Mouse (Mus musculus) liver, postnatal 0 days (tissue): Measurements from ENCODE around the gene Pom121l2. TPM values are rescaled to one million over a fixed set of nuclear protein-coding genes. Genes with fewer than 3 reads are reported as not detected.

Source experiments
- ATAC-seq: fragments of 200-750 bp; cut with Nextera tagmentation; 2 replicates; pipeline ENCODE4 v1.8.0; 2017; ENCODE audit warnings: mild to moderate bottlenecking, moderate library complexity
- DNase-seq: peaks from one replicate; pipeline ENCODE4 v3.0.0-alpha.2; 2016
- H3K27ac ChIP-seq: fragments of 300-500 bp; sonication (generic); 2 replicates; pipeline ENCODE4 v1.5.1; 2014; ENCODE audit warnings: antibody characterized with exemption, moderate library complexity, mild to moderate bottlenecking, low read depth
- H3K27me3 ChIP-seq: fragments of 300-500 bp; sonication (generic); 2 replicates; pipeline ENCODE4 v1.6.1; 2014; ENCODE audit warnings: low read length, control low read depth, mixed read lengths; ENCODE audit not compliant: insufficient read depth
- H3K36me3 ChIP-seq: fragments of 300-500 bp; sonication (generic); replicated peaks from 2 replicates; pipeline ENCODE4 v1.6.1; 2014; ENCODE audit warnings: mild to moderate bottlenecking, control low read depth, low read length, moderate library complexity, mixed read lengths; ENCODE audit not compliant: insufficient read depth
- H3K4me1 ChIP-seq: fragments of 300-500 bp; sonication (generic); 2 replicates; pipeline ENCODE4 v1.6.1; 2014; ENCODE audit warnings: antibody characterized with exemption, mild to moderate bottlenecking, control low read depth; ENCODE audit not compliant: insufficient read depth
- H3K4me2 ChIP-seq: fragments of 300-500 bp; sonication (generic); 2 replicates; pipeline ENCODE4 v1.6.1; 2014; ENCODE audit warnings: low read depth, mild to moderate bottlenecking, low read length, moderate library complexity, mixed read lengths
- H3K4me3 ChIP-seq: fragments of 300-500 bp; sonication (generic); 2 replicates; pipeline ENCODE4 v1.5.1; 2014; ENCODE audit warnings: low read depth, low read length
- H3K9ac ChIP-seq: fragments of 300-500 bp; sonication (generic); replicated peaks from 2 replicates; pipeline ENCODE4 v1.6.1; 2014; ENCODE audit warnings: mild to moderate bottlenecking, moderate library complexity
- H3K9me3 ChIP-seq: fragments of 300-500 bp; sonication (generic); 2 replicates; pipeline ENCODE4 v1.6.1; 2016; ENCODE audit warnings: mild to moderate bottlenecking, control low read depth, low read length, mixed read lengths
- CTCF ChIP-seq: sonication (generic); IDR thresholded peaks from 2 replicates; pipeline ENCODE4 v1.5.1; 2016; ENCODE audit warnings: antibody characterized with exemption, low read depth
- EP300 ChIP-seq: IDR thresholded peaks from 2 replicates; pipeline ENCODE4 v1.6.1; 2016; ENCODE audit warnings: antibody characterized with exemption, low read depth, mild to moderate bottlenecking
- WGBS: fragments of 180-500 bp; shearing (Covaris S2); extraction: QIAGEN DNeasy Blood & Tissue Kit; methylation state at CpG from one replicate; pipeline ENCODE4 v1.1.7; 2014; ENCODE audit not compliant: insufficient replicate concordance; 5-methylcytosine and 5-hydroxymethylcytosine counted together
- polyA plus RNA-seq: library from polyadenylated mRNA; unstranded; fragments of >200 nt; fragmentation: Nextera tagmentation; extraction: Ambion mirVana; gene quantifications from 2 replicates; pipeline ENCODE4 v1.2.1, GENCODE M21; 2015

Gene Pom121l2
- polyA plus RNA-seq, 1 experiment from 2014 or later = not detected

- peak; percentile 69 for ATAC-seq
- Histone ChIP-seq H3K27ac (no peak overlapping the region), H3K9ac (peak overlapping the region; percentile 10)
Measured at GRCm38 (mm10) chr13:21936968-21937367, 44.0 kb upstream of the Pom121l2 start.

GRCm38 (mm10) chr13:21940213-21940612, 40.8 kb upstream of the Pom121l2 start:
- H3K4me2 ChIP-seq = peak overlapping the region; percentile 71
- no peaks in the 10 kb centered on the region for H3K27me3 ChIP-seq
- no peaks in the 10 kb centered on the region for H3K36me3 ChIP-seq
- ATAC-seq (peak; percentile 72), DNase-seq (peak; percentile 87)
- under 1% methylated on average over 19 of the region's 19 CpGs for WGBS
- H3K27ac ChIP-seq = peak overlapping the region; percentile 45; the same call in 1 of the 2 replicates
- H3K4me1 ChIP-seq = peaks cover 20% of the 10 kb centered on the region
- H3K9me3 ChIP-seq = no peaks in the 10 kb centered on the region
- no peak for TF ChIP-seq CTCF
- no peak for TF ChIP-seq EP300
- peak overlapping the region; percentile 51; the same call in 1 of the 2 replicates for H3K9ac ChIP-seq
- H3K4me3 ChIP-seq = peak overlapping the region; percentile 59

More at GRCm38 (mm10) chr13:21936968-21937367, 44.0 kb upstream of the Pom121l2 start:
- no peaks in the 10 kb centered on the region for H3K9me3 ChIP-seq
- peak overlapping the region; percentile 60 for H3K4me2 ChIP-seq
- peak overlapping the region; percentile 32; the same call in 1 of the 2 replicates for H3K4me3 ChIP-seq
- TF ChIP-seq CTCF (peak; percentile 22; the same call in 1 of the 2 replicates), EP300 (no peak)
- peak; percentile 80 for DNase-seq
- no peaks in the 10 kb centered on the region for H3K27me3 ChIP-seq
- WGBS = 6% methylated on average over 17 of the region's 17 CpGs
- H3K36me3 ChIP-seq = no peaks in the 10 kb centered on the region
- peaks cover 20% of the 10 kb centered on the region for H3K4me1 ChIP-seq

- Histone ChIP-seq H3K4me2 (peak overlapping the region; percentile 71), H3K27ac (peak overlapping the region; percentile 45; the same call in 1 of the 2 replicates), H3K9ac (0 out of 2 replicates have a peak overlapping the region, but pooled peaks have one; percentile 16), H3K9me3 (no peaks in the 10 kb centered on the region), H3K4me1 (peaks cover 24% of the 10 kb centered on the region), H3K27me3 (no peaks in the 10 kb centered on the region), H3K36me3 (no peaks in the 10 kb centered on the region), H3K4me3 (peak overlapping the region; percentile 59)
- under 1% methylated on average over 16 of the region's 16 CpGs for WGBS
- TF ChIP-seq CTCF (no peak), EP300 (no peak)
- DNase-seq (peak; percentile 72), ATAC-seq (peak; percentile 59)
Measured at GRCm38 (mm10) chr13:21940811-21941321, 40.1 kb upstream of the Pom121l2 start.

- peaks cover 11% of the 10 kb centered on the region for H3K4me1 ChIP-seq
- ATAC-seq (no peak), DNase-seq (no peak)
- no peak overlapping the region for H3K27ac ChIP-seq
- no peak overlapping the region for H3K9ac ChIP-seq
- no peak for TF ChIP-seq CTCF
- TF ChIP-seq EP300 = no peak
- 83% methylated on average over 1 of the region's 1 CpGs for WGBS
- no peak overlapping the region for H3K4me2 ChIP-seq
- H3K36me3 ChIP-seq = no peaks in the 10 kb centered on the region
- H3K27me3 ChIP-seq = no peaks in the 10 kb centered on the region
- H3K9me3 ChIP-seq = no peaks in the 10 kb centered on the region
- no peak overlapping the region for H3K4me3 ChIP-seq
Measured at GRCm38 (mm10) chr13:21943644-21944043, 37.4 kb upstream of the Pom121l2 start.

- Histone ChIP-seq H3K4me3 (peak overlapping the region; percentile 73), H3K4me1 (peaks cover 11% of the 10 kb centered on the region), H3K9me3 (no peaks in the 10 kb centered on the region), H3K27me3 (no peaks in the 10 kb centered on the region), H3K27ac (no peak overlapping the region), H3K9ac (peak overlapping the region; percentile 53), H3K36me3 (no peaks in the 10 kb centered on the region), H3K4me2 (peak overlapping the region; percentile 91)
- under 1% methylated on average over 7 of the region's 7 CpGs for WGBS
- no peak for ATAC-seq
- TF ChIP-seq EP300 (no peak), CTCF (no peak)
- DNase-seq = no peak
Measured at GRCm38 (mm10) chr13:21944592-21944925, 36.4 kb upstream of the Pom121l2 start.

- TF ChIP-seq CTCF (peak; percentile 23; the same call in 1 of the 2 replicates), EP300 (no peak)
Measured at GRCm38 (mm10) chr13:21944926-21945740, 35.9 kb upstream of the Pom121l2 start, which contains the start of gene Zfp184. Gene Zfp184, plus strand, starts transcription at chr13:21945094.

More at GRCm38 (mm10) chr13:21944926-21945740, 35.9 kb upstream of the Pom121l2 start, which contains the start of gene Zfp184:
- Histone ChIP-seq H3K4me2 (peak within 1 kb of the TSS; percentile 91), H3K4me1 (peaks cover 11% of the 10 kb centered on the region), H3K27ac (no peak within 1 kb of the TSS), H3K36me3 (no peaks in the 10 kb centered on the region), H3K27me3 (no peaks in the 10 kb centered on the region), H3K9me3 (no peaks in the 10 kb centered on the region), H3K4me3 (peak within 1 kb of the TSS; percentile 73), H3K9ac (peak within 1 kb of the TSS; percentile 53)
- peak; percentile 81 for ATAC-seq
- 2% methylated on average over 50 of the region's 50 CpGs for WGBS
- peak; percentile 82 for DNase-seq
